Mouse (Mus musculus) regulatory T cell (primary cell): ENCODE data around the gene Sh2d1b2.

Experiments
- in situ Hi-C: fragments of 300-600 bp; cut with MboI, MseI; formaldehyde crosslinking; loops from one replicate; pipeline ENCODE4 v1.15.1; 2025; ENCODE audit warnings: high pct_unique_total_duplicates

Gene Sh2d1b2

DNA sequence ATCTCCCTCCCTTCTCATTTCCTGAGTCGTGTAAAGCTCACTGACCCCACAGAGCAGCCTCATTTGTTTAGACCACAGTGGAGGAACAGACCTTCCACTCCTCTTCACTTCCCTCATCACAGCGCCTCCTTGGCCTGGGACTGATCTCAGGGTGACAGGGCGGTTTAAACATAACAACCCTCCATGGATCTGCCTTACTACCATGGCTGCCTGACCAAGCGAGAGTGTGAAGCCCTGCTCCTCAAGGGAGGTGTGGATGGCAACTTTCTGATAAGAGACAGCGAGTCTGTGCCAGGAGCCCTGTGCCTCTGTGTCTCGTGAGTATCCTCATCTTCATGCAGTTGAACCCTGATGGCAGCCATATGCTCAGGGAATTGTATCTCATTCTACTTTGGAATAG is at the start of gene Sh2d1b2:
TSS of gene Sh2d1b2 (plus strand) at position 62 of the 400 bp plus-strand sequence.
- in situ Hi-C loops = loop anchor here (5.0 kb wide), 1 partner anchor 45 kb away; the partner anchor contains the start of gene Sh2d1b1

DNA sequence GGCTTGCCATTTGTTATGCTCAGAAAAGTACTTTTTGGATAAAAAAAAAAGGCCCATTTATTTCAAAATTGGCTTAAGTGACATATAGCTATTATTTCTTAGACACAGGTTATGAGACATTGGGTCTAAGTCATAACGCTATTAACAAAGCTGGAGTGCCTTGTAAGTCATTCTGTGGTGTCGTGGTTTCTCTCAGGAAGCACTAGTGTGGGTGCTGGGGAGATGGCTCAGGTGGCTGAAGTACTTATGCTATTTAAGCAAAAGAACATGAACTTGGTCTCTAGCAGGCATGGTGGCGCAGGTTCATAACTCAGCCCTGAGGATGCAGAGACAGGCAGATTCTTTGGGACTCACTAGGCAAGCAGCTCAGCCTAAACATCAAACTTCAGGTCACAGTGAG is 47.4 kb upstream of the Sh2d1b2 start:
- in situ Hi-C loops = no loop called here

DNA sequence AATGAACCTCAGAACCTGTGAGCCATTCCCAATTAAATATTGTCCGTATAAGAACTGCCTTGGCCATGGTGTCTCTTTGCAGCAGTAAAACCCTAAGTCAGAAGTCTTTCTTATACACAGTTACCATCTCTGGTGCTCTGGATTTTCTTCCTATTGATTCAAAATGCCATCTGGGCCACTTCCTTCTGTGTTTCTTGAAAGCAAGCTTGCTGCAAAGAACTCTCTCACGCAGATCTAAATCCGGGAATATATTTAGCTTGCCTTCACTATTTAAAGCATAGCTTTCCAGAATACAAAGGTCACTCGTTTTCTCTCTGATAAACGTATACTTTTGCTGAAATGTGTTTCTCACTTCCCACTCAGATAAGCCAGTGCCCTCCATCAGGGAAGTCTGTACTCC is 46.0 kb upstream of the Sh2d1b2 start:
- in situ Hi-C loops = no loop called here

DNA sequence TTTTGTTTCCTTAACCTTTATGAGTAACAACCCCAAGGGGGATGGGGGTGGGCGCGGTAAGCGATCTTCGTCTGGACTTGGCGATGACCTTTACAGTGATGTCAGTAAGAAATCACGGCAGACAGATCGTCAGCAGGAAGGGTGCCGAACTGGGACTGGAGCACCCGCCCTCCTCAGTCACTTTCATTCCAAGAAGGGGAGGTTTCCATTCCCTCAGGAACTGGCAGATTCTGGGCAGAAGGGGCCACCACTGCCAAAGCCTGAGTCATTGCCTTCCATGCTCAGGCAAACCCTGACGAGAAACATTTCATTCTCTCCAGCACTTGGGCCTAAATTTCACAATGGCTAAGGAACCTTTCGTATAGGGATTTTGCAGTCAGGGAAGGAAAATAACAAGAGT is 43.9 kb upstream of the Sh2d1b2 start:
- in situ Hi-C loops = no loop called here

DNA sequence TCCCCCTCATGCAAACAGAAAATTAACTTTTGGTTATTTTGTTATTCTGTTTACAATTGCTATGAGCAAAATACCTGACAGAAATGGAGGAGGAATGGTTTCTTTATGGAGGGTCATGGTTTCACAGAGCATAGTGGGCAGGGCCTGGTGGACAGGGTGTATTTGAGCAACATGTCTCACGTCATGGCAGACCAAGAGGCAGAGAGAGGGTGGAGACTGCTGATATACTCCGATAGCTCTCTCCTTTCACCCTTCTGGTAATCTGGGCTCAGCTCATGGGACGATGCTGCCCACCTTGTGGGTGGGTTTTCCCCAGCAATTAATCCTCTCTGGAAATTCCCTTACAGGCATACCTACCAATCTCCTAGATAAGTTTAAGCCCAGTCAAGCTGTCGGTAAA is 42.3 kb upstream of the Sh2d1b2 start:
- in situ Hi-C loops = no loop called here

DNA sequence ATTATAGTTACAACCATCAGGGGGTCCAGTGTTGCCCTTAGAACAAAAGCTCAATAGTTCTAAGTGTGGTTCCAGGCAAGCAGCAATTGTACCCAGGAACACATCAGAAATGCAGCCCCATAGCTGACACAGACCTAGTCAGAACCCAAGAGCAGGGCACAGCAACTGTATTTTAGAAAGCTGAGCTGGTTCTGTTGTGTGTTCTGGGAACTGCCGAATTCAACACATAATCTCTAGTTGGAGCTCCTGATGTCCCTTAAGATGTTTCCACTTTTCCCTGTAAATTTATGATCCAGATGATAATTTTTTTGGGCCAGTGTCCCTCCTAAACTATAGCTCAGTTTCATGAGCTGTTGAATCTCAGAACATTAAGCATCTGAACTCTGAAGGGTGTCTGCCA is 40.6 kb upstream of the Sh2d1b2 start:
- in situ Hi-C loops = no loop called here

DNA sequence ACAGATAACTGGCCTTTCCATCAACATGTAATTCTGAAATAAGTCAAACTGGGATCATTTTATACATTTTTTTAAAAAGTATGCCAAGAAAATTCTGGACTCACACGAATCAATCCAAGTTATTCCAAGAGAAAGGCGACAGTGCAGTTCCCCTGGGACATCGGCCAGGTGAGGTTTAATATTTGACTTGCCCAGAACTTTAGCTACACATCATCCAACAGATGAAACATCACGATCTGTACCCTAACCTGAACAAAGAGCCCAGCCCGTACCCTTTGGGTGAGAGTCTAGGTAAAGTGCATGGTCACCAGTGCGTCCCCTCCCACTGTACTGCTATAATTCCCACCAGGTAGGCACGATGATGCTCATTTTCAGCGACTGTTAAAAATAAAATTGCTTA is 36.3 kb upstream of the Sh2d1b2 start:
- in situ Hi-C loops = loop anchor here (5.0 kb wide), 1 partner anchor 49 kb away; no protein-coding TSS in a partner anchor

DNA sequence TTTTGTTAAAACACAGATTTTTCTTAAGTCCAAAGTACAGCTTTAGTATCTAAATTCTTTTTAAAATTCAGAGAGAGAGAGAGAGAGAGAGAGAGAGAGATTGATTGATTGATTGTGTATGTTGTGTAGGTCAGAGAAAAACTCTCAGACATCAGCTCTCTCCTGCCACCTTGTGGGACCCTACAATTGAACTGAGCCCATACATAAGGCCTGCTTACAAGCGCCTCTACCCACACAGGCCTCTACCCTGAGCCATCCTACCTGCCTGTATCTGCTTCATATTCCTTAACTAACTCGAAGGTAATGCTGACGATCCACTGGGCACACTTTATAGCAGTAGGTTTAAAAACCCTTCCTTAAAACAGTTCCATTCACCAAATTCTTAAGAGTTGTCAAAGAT is 32.2 kb upstream of the Sh2d1b2 start:
- in situ Hi-C loops = no loop called here

DNA sequence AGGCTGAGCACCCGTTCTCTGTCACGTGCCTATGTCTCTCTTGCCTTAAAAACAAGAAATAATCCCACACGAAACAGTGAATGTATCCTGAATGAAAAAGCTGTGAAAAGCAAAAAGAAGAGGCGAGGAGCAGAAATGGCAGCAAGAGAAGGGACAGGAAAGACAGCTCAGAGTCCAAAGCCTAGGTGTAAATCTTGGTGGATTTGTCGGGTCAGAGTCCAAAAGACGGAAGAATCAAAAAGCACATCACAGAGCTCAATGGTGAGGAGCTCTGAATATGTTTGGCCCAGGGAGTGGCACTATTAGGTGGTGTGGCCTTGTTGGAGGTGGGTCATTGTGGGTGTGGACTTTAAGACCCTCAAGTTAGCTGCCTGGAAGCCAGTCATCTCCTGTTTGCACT is 26.2 kb upstream of the Sh2d1b2 start:
- in situ Hi-C loops = no loop called here

DNA sequence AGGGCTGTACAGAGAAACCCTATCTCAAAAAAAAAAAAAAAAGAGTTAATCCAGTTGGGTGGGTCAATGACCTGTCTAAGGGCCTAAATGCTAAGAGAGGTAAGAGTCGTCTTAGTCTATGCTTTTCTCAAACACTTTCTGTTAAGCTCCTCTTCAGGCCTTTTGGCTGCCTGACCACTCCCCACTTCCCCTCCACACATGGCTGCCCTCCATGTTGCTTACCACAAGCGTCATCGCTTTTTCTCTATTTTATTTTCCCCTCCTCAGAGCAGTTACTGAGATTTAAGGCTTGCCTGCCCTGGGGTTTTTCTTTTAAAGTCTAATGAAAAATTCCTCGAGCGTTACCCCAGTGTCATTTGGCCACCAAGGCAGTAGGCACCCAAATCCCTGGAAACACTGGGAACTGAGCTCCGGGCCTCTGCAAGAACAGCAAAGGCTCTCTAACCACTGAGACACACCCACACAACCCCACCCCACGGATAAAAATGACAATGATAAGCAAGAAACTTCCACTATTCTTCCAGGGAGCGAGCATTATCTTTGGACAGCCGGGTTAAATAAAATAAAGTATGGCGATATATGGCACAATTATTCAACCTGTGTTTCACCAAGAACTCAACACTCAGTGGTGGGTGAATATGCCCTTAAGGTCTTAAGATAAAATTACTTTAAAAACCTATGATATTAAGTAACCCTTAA is 19.2 kb upstream of the Sh2d1b2 start:
- in situ Hi-C loops = no loop called here

DNA sequence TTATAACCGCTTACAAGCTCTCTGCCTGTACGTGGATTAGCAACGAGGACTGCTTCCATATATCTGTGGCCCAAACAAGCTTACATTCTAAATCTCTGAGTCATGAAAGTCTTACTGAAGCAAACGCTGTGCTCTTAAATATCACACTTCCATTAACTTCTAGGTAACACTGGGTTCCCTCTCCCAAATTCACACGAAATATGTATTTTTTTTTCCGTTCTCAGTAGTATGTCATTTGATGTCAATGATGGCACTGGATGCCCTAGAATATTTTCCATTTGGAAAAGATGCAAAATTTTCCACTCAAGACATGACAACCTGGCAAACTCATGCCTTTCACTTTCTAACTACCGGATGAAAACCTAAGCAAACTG is 18.2 kb upstream of the Sh2d1b2 start:
- in situ Hi-C loops = no loop called here

DNA sequence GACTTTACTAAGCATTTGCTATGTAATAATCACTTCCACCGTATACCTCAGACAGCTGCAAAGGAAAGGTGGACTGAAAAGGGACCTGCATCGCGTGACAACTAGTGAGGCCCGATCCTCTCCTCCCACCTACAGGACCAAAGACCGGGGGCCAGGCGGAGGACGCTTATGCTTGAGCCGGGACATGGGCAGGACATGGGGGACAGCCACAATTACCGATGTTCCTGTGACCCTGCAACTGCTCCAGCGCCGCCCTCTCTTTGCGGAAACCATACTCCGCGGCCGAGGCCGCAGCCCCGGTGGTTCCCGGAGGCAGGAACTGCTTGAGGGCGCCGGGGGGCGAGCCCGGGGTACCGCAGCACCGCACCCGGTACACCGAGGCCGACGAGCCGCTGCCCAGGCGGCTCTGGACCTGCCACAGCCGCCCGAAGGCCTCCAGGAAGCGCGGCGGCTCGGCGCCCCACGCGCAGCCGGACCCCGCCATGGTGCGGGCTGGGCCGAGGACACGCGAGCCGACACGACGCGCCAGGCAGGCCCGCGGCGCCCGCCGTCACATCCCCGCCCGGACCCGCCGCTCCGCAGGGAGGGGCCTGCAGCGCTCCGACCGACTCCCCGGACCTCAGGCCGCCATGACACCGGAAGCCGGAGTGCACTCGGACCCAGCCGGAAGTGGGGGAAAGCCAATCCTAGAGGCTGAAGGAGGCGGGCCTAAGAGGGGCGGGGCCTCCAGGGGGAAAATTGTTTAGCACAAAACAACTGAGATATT is 17.6 kb upstream of the Sh2d1b2 start, which contains the start of gene Uhmk1:
TSS of gene Uhmk1 (minus strand) at position 641 of the 766 bp plus-strand sequence.
- in situ Hi-C loops = no loop called here

DNA sequence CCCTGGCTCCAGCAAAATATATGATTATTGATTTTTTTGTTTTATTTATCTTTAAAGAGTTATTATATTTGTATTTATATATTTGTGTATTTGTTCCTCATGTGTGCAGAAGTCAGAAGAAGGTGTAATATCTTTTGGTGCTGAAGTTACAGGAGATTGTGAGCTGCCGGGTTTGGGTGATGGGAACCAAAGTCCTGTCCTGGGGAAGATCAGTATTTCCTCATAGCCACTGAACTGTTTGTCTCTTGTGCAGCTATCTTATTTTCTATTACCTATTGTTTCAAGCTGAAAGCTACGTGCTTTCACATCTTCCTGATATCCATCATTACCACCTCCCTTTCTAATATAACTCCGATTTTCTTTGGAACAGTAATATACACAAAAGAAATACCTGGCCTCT is 17.0 kb upstream of the Sh2d1b2 start:
- in situ Hi-C loops = no loop called here

DNA sequence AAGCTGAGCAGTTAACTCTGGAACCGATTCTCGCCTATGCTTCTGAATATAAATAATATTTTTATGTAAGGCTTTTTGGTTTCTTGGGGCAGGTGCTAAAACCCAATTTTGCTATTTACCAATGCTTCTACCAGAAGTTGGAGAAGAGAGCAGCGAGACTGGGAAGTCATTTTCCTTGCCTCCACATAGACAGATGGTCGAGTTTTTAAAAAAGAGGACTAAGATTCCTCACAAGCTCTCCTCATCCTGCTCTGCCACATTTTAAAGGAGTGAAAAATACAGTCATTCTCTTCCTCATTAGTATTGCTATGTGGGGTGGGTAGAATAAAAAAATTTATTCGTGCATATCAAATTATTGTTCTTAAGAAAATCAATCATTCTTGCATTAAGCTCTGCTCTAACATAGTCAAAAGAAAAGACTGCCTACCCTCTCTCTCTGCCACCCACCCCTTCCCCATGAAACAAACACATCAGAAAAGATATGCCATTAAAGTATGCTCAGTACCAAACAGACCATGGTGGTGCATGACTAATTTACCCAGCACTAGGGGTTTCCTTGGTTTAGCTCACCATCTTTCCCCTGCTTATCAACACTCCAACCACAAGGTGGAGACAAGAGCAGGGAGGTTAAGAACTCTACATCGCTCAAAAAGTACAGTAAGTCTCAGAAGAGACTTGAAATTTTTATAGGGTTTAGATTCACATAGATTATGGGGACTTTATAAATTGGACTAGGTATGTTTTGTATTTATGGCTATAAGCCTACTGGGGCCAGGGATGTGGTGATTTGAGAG is 14.3 kb upstream of the Sh2d1b2 start:
- in situ Hi-C loops = no loop called here

DNA sequence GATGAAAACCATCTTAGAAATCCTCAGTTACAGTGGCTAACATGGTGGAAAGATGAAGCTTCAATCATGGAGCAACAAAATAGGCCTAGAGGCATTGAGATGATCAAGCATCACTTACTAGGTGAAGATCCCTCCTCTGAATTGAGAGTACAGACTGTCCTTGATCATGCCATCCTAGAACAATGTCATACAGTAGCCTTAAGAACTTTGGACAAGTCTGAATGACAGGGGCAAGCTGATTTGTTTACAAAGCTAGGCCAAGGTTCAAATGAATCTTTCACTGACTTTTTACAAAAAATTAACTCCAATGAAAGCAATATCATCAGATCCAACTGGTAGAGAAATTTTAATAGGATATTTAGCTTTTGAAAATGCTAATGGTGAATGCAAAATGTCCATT is 12.2 kb upstream of the Sh2d1b2 start:
- in situ Hi-C loops = no loop called here

DNA sequence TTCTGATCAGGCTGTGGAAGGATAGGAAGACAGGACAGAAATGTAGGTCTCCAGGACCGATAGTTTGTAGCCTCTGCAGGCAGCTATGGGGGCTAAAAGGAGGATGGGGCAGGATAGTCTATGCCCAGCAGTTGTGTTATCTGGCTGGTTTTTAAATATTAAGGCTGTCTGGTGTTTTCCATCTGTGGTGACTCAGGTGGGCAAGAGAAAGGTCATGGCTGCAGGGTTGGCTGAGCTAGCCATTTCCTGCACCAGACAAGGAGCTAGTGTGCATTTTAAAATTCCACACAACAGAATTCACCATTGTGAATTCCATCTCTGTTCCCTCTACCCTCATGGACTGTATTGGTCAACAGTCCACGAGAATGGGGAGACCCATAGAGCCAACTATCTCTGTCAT is 9.3 kb upstream of the Sh2d1b2 start:
- in situ Hi-C loops = no loop called here

DNA sequence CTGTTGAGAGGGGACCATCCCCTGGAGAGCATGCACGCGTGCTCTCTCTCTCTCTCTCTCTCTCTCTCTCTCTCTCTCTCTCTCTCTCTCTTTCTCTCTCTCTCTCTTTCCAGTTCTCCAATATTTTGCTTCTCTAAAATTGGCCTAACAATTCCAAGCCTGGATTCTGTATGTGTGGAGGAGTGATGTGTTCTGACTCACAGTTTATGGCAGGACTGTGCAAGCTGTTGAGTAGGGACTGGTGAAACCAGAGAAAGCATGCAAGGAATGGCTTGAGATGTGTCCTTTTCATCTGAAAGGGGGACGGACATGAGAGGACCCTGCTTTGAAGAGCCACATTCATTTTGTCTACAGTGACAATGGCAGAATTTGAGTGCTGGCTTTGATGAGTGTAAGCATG is 12.5 kb downstream of the Sh2d1b2 start:
- in situ Hi-C loops = no loop called here

DNA sequence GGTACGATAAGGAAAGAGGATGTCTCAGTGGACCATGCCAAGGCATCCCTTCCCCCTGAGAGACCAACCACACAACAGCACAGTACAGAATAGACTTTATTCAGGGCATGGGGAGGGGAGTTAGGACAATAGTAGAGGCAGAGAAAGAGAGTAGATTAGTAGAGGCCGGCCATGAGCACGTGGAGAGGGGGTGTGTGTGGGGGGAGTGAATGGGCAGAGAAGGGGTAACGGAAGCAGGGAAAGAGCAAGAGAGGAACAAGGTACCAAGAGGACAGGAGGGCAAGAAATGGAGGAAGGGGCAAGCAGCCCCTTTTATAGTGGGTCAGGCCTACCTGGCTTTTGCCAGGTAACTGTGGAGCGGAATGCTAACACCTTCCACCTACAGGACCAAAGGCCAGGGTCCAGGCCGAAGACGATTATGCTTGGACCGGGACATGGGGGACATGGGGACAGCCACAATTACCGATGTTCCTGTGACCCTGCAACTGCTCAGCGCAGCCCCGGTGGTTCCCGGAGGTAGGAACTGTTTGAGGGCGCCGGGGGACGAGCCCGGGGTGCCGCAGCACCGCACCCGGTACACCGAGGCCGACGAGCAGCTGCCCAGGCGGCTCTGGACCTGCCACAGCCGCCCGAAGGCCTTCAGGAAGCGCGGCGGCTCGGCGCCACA is 22.5 kb downstream of the Sh2d1b2 start:
- in situ Hi-C loops = no loop called here

DNA sequence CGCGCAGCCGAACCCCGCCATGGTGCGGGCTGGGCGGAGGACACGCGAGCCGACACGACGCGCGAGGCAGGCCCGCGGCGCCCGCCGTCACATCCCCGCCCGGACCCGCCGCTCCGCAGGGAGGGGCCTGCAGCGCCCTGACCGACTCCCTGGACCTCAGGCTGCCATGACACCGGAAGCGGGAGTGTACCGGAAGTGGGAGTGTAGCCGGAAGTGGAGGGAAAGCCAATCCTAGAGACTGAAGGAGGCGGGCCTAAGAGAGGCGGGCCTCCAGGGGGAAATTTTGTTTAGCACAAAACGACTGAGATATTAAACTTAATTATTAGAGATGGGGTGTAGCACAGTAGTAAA is 23.0 kb downstream of the Sh2d1b2 start:
- in situ Hi-C loops = no loop called here

DNA sequence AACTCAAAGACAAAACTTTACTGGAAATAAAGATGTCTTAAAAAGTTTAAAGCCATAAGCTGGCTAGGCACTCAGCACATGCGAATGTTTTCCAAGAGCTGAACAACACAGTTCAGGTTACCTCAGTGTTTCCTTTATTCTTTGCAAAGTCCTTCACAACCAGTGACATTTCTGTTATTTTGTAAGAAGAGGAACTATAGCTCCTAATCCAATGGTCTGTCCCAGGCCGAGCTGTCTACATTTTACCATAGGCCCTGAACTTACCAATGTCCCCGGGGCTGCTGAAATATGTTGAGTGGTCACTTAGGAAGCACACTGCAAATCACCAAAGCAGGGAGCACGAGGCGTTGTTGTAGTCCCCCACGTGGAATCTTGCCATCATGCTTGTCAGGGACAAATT is 37.7 kb downstream of the Sh2d1b2 start:
- in situ Hi-C loops = no loop called here

DNA sequence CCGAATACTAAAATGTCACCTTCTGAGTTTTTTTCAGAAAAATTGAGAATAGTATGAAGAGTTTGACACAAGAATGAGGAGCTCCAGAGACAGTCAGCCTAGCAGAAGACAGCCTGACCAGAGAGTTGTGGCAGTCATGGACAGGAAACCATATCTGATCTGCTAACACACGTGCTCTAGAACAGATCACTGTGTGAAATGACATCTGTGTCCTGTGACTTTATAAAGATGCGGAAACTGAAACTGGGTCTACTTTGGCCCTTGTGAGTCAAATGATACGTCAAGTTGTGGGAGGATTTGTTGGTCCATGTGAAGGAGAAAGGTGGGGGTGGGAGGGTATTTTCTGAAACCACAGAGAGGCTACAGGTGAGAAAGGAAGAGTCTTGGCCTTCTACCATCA is 38.1 kb downstream of the Sh2d1b2 start:
- in situ Hi-C loops = no loop called here

DNA sequence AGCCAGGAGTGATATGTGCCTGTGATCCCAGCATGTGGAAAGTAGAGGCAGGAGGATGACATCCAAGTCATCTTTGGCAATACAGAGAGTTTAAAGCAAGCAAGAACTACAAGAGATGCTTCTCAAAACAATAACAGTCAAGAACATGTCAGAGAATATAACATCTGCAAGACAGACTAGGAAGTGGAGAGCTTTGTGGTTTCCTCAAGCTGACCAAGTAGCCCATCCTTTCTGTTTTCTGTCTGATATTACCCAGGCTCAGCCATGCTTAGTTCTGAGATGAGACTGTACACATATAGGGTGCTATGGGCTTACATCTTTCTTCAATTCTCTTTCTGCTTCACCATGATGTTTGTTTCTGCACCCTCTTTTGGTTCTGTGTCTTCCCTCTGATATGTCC is 40.7 kb downstream of the Sh2d1b2 start:
- in situ Hi-C loops = no loop called here
